Mouse (Mus musculus) embryonic facial prominence, embryonic 15.5 days (tissue): ENCODE results near the gene Zfp442. TPM values are rescaled to one million over a fixed set of nuclear protein-coding genes. Genes with fewer than 3 reads are reported as not detected.
A peak's percentile ranks its signal among the peaks of the same experiment; 100 is the strongest.
"Not testable (repeated sequence)": the region's sequence is repeated elsewhere in the genome, so short reads cannot be mapped to it uniquely, and the experiment has no call there.

Source experiments
- ATAC-seq: fragments of 200-750 bp; cut with Nextera tagmentation; 2 replicates; pipeline ENCODE4 v1.8.0; 2017; ENCODE audit warnings: low read depth, moderate TSS enrichment; ENCODE audit not compliant: insufficient number of reproducible peaks, low FRiP score, low TSS enrichment
- H3K27ac ChIP-seq: fragments of 300-500 bp; sonication (generic); replicated peaks from 2 replicates; pipeline ENCODE4 v1.5.1; 2015; ENCODE audit warnings: mild to moderate bottlenecking, inconsistent platforms
- H3K27me3 ChIP-seq: fragments of 300-500 bp; sonication (generic); 2 replicates; pipeline ENCODE4 v1.6.1; 2015; ENCODE audit warnings: inconsistent platforms
- H3K36me3 ChIP-seq: fragments of 300-500 bp; sonication (generic); 2 replicates; pipeline ENCODE4 v1.6.1; 2015; ENCODE audit warnings: mild to moderate bottlenecking, inconsistent platforms
- H3K4me1 ChIP-seq: fragments of 300-500 bp; sonication (generic); 2 replicates; pipeline ENCODE4 v1.6.1; 2015; ENCODE audit warnings: inconsistent platforms
- H3K4me2 ChIP-seq: fragments of 300-500 bp; sonication (generic); replicated peaks from 2 replicates; pipeline ENCODE4 v1.6.1; 2015; ENCODE audit warnings: mild to moderate bottlenecking, inconsistent platforms
- H3K4me3 ChIP-seq: fragments of 300-500 bp; sonication (generic); replicated peaks from 2 replicates; pipeline ENCODE4 v1.5.1; 2015; ENCODE audit warnings: mild to moderate bottlenecking, inconsistent platforms
- H3K9ac ChIP-seq: fragments of 300-500 bp; sonication (generic); 2 replicates; pipeline ENCODE4 v1.6.1; 2015; ENCODE audit warnings: inconsistent platforms
- H3K9me3 ChIP-seq: fragments of 300-500 bp; sonication (generic); replicated peaks from 2 replicates; pipeline ENCODE4 v1.6.1; 2016; ENCODE audit warnings: inconsistent platforms
- WGBS: fragments of 180-500 bp; shearing (Covaris S2); methylation state at CpG from one replicate; pipeline ENCODE4 v1.1.7; 2015; 5-methylcytosine and 5-hydroxymethylcytosine counted together
- polyA plus RNA-seq: library from polyadenylated mRNA; unstranded; fragments of >200 nt; fragmentation: Nextera tagmentation; extraction: Ambion mirVana; gene quantifications from 2 replicates; pipeline ENCODE4 v1.2.1, GENCODE M21; 2015

Gene Zfp442
- 6.0 and 7.2 TPM in 2 replicates for polyA plus RNA-seq

GRCm38 (mm10) chr2:150451180-150451919 is at the start of gene Zfp442:
Gene Zfp442, minus strand, starts transcription at chr2:150451486.
- H3K27me3 ChIP-seq, H3K9me3 ChIP-seq, H3K36me3 ChIP-seq, H3K4me1 ChIP-seq, H3K9ac ChIP-seq: not testable (repeated sequence)
- under 1% methylated on average over 18 of the region's 18 CpGs for WGBS
- Histone ChIP-seq H3K4me2 (peak within 1 kb of the TSS; percentile 53), H3K4me3 (peak within 1 kb of the TSS; percentile 50), H3K27ac (peak within 1 kb of the TSS; percentile 69)
- peak; percentile 94 for ATAC-seq

DNA sequence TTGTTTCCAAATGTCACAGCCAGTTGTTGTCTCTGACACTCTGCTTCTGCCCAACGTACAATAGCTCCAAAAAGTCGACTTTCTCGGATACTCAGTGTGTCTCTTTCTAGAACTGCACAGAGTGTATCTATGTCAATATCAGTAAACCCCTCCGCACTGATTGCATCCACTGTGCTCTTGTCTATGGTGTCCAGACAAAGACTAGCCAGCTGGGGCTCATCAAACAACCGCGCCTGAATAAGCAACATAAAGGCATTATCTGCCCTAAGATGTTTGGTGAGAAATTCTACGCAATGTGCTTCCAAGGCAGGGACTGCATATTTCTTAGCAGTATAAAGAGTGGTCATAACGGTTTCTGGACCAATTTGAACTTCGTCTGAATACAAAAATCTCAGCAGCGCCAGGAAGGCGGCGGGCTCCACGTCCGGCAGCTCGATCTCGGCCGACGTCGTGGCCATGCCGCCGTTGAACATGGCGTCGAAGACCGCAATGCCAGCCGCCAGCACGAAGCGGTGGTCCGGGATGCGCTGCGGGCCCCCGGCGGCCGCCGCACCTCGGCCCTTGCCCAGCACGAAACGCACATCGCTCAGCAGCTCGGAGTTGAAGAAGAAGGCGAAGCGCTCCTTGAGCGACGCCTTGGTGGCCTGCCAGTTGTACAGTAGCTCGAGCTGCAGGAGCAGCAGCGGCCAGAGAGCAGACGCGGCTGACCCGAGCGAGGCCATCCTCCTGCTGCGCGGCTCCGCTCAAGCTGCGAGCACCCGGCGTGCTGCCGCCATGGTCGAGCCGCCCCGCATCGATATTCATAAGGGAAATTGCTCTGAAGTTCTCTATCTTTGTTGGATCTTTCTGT is 49.1 kb upstream of the Zfp442 start:
- WGBS = 46% methylated on average over 60 of the region's 60 CpGs
- not testable (repeated sequence) for ATAC-seq, H3K27me3 ChIP-seq

GRCm38 (mm10) chr2:150493031-150493430 is 41.7 kb upstream of the Zfp442 start:
- Histone ChIP-seq H3K36me3 (no peaks in the 10 kb centered on the region), H3K27me3 (no peaks in the 10 kb centered on the region), H3K4me3 (no peak overlapping the region), H3K4me2 (no peak overlapping the region), H3K9me3 (no peaks in the 10 kb centered on the region), H3K9ac (no peak overlapping the region), H3K27ac (no peak overlapping the region), H3K4me1 (no peaks in the 10 kb centered on the region)
- WGBS = 70% methylated on average over 2 of the region's 2 CpGs
- ATAC-seq = no peak

More for the DNA sequence above, 49.1 kb upstream of the Zfp442 start:
- H3K4me1 ChIP-seq, H3K9me3 ChIP-seq, H3K27ac ChIP-seq, H3K9ac ChIP-seq, H3K36me3 ChIP-seq: not testable (repeated sequence)
- Histone ChIP-seq H3K4me2 (peak overlapping the region; percentile 36; the same call in 1 of the 2 replicates), H3K4me3 (peak overlapping the region; percentile 16; the same call in 1 of the 2 replicates)

DNA sequence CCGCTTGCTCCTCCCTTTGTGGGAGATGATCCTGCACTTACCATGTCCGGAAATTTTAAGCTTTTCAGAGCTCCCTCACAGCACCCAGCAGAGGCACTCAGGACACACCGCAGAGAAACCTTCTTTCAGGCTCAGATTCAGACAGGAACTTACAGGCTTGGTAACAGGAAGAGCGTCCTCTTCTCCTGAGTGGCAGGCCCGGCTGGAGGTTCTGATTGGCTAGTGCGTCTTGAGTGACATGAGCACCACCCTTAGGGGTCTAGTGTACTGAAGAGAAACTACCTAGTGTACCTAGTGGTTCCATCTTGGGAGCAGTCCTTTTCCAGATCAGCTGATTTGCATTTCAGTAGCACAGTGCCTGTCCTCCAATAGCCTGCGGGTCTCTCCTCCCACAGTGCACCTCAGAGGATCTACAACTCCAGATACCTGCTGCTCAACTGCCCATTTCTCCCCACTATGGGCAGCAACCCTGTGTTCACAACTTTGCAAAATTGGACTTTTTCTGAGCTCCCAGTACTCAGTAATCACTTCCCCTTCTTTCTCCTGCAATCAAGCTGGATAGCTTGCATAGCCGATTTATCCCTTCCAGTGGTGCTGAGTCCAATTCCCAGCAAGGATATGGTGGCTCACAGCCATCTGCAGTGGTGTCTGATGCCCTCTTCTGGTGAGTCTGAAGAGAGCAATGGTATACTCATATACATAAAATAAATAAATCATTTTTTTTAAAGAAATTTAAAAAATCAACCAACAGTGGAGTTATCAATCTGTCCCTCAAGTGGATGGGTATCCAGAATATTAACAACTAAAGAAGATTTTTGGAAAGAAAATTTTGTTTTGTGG is 33.9 kb upstream of the Zfp442 start, which contains the start of gene Zfp345:
Zfp345 (minus strand) TSS at position 153 of the 840 bp plus-strand sequence.
- H3K27me3 ChIP-seq, ATAC-seq, H3K9me3 ChIP-seq, H3K4me1 ChIP-seq, H3K4me2 ChIP-seq, H3K9ac ChIP-seq, H3K4me3 ChIP-seq, H3K36me3 ChIP-seq, H3K27ac ChIP-seq: not testable (repeated sequence)
- 68% methylated on average over 8 of the region's 8 CpGs for WGBS

- not testable (repeated sequence) for H3K4me2 ChIP-seq, H3K27me3 ChIP-seq, ATAC-seq, H3K27ac ChIP-seq, H3K9ac ChIP-seq, H3K36me3 ChIP-seq, H3K4me3 ChIP-seq, H3K4me1 ChIP-seq, H3K9me3 ChIP-seq
- WGBS = 93% methylated on average over 1 of the region's 1 CpGs
Observed at GRCm38 (mm10) chr2:150439084-150439483, 12.2 kb downstream of the Zfp442 start.

- H3K9ac ChIP-seq, H3K4me1 ChIP-seq, H3K27ac ChIP-seq, H3K4me3 ChIP-seq, H3K27me3 ChIP-seq, ATAC-seq, H3K4me2 ChIP-seq: not testable (repeated sequence)
- H3K9me3 ChIP-seq = peaks cover 16% of the 10 kb centered on the region; the same call in 1 of the 2 replicates
- H3K36me3 ChIP-seq = peaks cover 15% of the 10 kb centered on the region
- 90% methylated on average over 17 of the region's 17 CpGs for WGBS
Observed at GRCm38 (mm10) chr2:150412146-150412545, 39.1 kb downstream of the Zfp442 start.

DNA sequence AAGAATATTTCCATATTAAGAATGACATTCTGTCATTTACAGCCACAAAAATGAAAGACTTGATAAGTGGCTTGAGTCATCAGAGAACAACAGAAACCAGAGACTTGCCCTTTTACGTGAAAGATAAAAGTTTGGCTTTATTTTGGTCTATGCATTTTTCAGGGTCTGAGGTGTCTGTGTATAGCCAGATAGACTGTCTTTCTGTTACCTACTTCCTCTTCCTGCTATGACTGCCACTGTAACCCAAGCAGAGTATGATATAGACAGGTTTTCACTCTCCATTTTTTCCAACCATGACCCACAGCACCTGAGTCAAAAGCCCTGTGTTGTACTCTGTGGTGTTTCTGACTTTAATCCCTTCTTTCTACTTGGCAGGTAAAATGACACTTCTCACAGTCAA is 61.1 kb downstream of the Zfp442 start:
- ATAC-seq = no peak

GRCm38 (mm10) chr2:150385553-150386106 is 65.7 kb downstream of the Zfp442 start:
- H3K9me3 ChIP-seq, H3K27me3 ChIP-seq, H3K4me2 ChIP-seq, ATAC-seq, H3K4me1 ChIP-seq, H3K9ac ChIP-seq, H3K4me3 ChIP-seq, H3K36me3 ChIP-seq, H3K27ac ChIP-seq: not testable (repeated sequence)
- 93% methylated on average over 19 of the region's 19 CpGs for WGBS

More for the DNA sequence above, 61.1 kb downstream of the Zfp442 start:
- Histone ChIP-seq H3K9me3 (no peaks in the 10 kb centered on the region; the same call in 1 of the 2 replicates), H3K36me3 (no peaks in the 10 kb centered on the region), H3K4me3 (no peak overlapping the region), H3K9ac (no peak overlapping the region), H3K27ac (no peak overlapping the region), H3K4me2 (no peak overlapping the region), H3K27me3 (no peaks in the 10 kb centered on the region), H3K4me1 (no peaks in the 10 kb centered on the region)
- 75% methylated on average over 1 of the region's 1 CpGs for WGBS

DNA sequence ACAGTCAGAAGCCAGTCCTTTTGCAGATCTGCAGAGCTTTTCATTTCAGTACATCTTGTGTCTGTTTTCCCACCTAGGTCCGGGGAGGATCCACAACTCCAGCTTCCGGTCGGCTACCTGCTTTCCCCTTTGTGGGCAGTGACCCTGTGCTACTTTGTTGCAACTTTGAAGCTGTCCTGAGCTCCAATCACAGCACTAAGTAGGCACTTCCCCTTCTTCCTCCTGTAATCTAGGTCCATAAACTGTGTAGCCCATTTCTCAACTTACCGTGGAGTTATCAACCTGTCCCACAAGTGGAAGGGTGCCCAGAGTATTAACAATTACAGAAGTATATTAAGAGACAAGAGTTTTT is 88.4 kb downstream of the Zfp442 start:
- no peaks in the 10 kb centered on the region for H3K9me3 ChIP-seq
- ATAC-seq = peak; percentile 40; the same call in 1 of the 2 replicates
- no peaks in the 10 kb centered on the region for H3K27me3 ChIP-seq
- H3K4me2 ChIP-seq = peak overlapping the region; percentile 48
- peak overlapping the region; percentile 65 for H3K4me3 ChIP-seq
- H3K36me3 ChIP-seq = no peaks in the 10 kb centered on the region
- WGBS = 14% methylated on average over 4 of the region's 4 CpGs
- H3K9ac ChIP-seq = no peak overlapping the region
- H3K4me1 ChIP-seq = no peaks in the 10 kb centered on the region
- H3K27ac ChIP-seq = peak overlapping the region; percentile 76

DNA sequence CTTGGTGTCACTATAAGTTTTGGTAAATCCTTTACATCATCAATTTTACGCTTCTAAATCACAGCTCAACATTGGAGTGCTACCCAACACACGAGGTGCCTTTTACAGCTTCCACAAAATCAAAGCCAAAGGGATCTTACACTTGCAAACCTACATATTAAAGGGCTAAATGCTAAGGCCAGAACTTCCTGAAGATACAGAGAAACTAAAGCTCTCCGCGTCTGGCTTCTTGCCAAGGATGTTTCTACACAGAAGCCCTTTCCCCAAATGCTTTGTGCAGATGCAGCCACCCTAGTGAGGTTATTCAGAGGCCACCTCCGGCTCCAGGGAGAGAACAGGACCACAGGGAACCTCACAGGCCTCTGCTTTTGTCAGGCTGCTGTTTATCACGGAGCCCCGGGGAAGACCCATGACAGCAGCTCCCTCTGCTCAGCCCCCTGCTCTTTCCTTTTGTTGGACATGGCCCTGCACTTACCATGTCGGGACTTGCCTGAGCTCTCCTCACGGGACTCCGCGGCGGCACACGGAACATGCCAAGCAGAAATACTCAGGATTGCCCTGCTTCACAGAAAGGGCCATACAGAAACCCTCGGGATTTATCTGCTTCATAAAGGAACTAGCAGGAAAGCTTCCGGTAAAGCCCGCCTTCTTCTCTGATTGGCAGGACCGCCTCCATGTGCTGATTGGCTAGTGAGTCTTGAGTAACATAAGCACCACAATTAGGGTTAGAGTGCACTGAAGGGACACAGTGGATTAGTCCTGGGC is 89.0 kb downstream of the Zfp442 start, which contains the start of gene 3300002I08Rik:
3300002I08Rik (minus strand) TSS at position 653 of the 765 bp plus-strand sequence.
- WGBS = 6% methylated on average over 17 of the region's 17 CpGs
- H3K9ac ChIP-seq = peak within 1 kb of the TSS; percentile 74
- peak within 1 kb of the TSS; percentile 65 for H3K4me3 ChIP-seq
- H3K4me2 ChIP-seq = peak within 1 kb of the TSS; percentile 48
- peak; percentile 93 for ATAC-seq
- H3K27ac ChIP-seq = peak within 1 kb of the TSS; percentile 76
- not testable (repeated sequence) for H3K27me3 ChIP-seq, H3K4me1 ChIP-seq, H3K9me3 ChIP-seq, H3K36me3 ChIP-seq
